Mouse (Mus musculus) limb, embryonic 14.5 days (tissue): ENCODE data around the gene Ier5. TPM values are rescaled to one million over a fixed set of nuclear protein-coding genes. Genes with fewer than 3 reads are reported as not detected.

Source experiments
- ATAC-seq: fragments of 200-750 bp; cut with Nextera tagmentation; 2 replicates; pipeline ENCODE4 v1.8.0; 2017; ENCODE audit warnings: low read depth, moderate number of reproducible peaks, moderate TSS enrichment; ENCODE audit not compliant: low FRiP score
- DNase-seq: peaks from one replicate; pipeline ENCODE4 v3.0.0-alpha.2; 2015; ENCODE audit warnings: low spot score
- H3K27ac ChIP-seq: fragments of 300-500 bp; sonication (generic); replicated peaks from 2 replicates; pipeline ENCODE4 v1.5.1; 2014; ENCODE audit warnings: low read depth, mild to moderate bottlenecking, low read length, moderate library complexity, mixed read lengths
- H3K27me3 ChIP-seq: fragments of 300-500 bp; sonication (generic); 2 replicates; pipeline ENCODE4 v1.6.1; 2014; ENCODE audit warnings: low read length, mixed read lengths; ENCODE audit not compliant: control insufficient read depth, insufficient read depth
- H3K36me3 ChIP-seq: fragments of 300-500 bp; sonication (generic); 2 replicates; pipeline ENCODE4 v1.6.1; 2014; ENCODE audit warnings: mild to moderate bottlenecking, low read length, moderate library complexity, mixed read lengths; ENCODE audit not compliant: control insufficient read depth, insufficient read depth
- H3K4me1 ChIP-seq: fragments of 300-500 bp; sonication (generic); 2 replicates; pipeline ENCODE4 v1.6.1; 2014; ENCODE audit warnings: antibody characterized with exemption, low read length, mixed read lengths; ENCODE audit not compliant: control insufficient read depth, insufficient read depth
- H3K4me2 ChIP-seq: fragments of 300-500 bp; sonication (generic); replicated peaks from 2 replicates; pipeline ENCODE4 v1.6.1; 2014; ENCODE audit warnings: low read depth, mild to moderate bottlenecking, low read length, moderate library complexity; ENCODE audit not compliant: severe bottlenecking
- H3K4me3 ChIP-seq: fragments of 300-500 bp; sonication (generic); replicated peaks from 2 replicates; pipeline ENCODE4 v1.5.1; 2014; ENCODE audit warnings: low read length
- H3K9ac ChIP-seq: fragments of 300-500 bp; sonication (generic); 2 replicates; pipeline ENCODE4 v1.6.1; 2014; ENCODE audit warnings: mild to moderate bottlenecking, low read depth, low read length, moderate library complexity; ENCODE audit not compliant: severe bottlenecking
- H3K9me3 ChIP-seq: fragments of 300-500 bp; sonication (generic); 2 replicates; pipeline ENCODE4 v1.6.1; 2016; ENCODE audit warnings: low read length; ENCODE audit not compliant: control insufficient read depth
- POLR2A ChIP-seq: fragments of 200-500 bp; IDR thresholded peaks from 2 replicates; pipeline ENCODE4 v1.8.0; 2012; ENCODE audit warnings: inconsistent platforms, mild to moderate bottlenecking, moderate library complexity, borderline replicate concordance; ENCODE audit not compliant: insufficient read depth, insufficient read length; ENCODE audit errors: extremely low read depth
- WGBS: fragments of 180-500 bp; shearing (Covaris S2); extraction: QIAGEN DNeasy Blood & Tissue Kit; methylation state at CpG from one replicate; pipeline ENCODE4 v1.1.7; 2014; 5-methylcytosine and 5-hydroxymethylcytosine counted together
- polyA plus RNA-seq, 2 experiments: library from polyadenylated mRNA; depleted of rRNA in 1 of 2; stranded (reverse) in 1 of 2; unstranded in 1 of 2; fragments of >200 nt; fragmentation: Nextera tagmentation in 1 of 2; extraction: Ambion mirVana in 1 of 2; gene quantifications; 2 replicates each; pipeline versions ENCODE4 v1.2.1 to v1.2.3; 2012 to 2014

The Ier5 gene
- polyA plus RNA-seq, 2 experiments: 13.6 to 25.1 TPM

GRCm38 (mm10) chr1:155138795-155139194, 39.4 kb upstream of the Ier5 start:
- TF ChIP-seq POLR2A: no peak
- no peak for DNase-seq
- H3K4me3 ChIP-seq: no peak overlapping the region
- ATAC-seq: no peak
- no peak overlapping the region for H3K27ac ChIP-seq
- H3K9me3 ChIP-seq: no peaks in the 10 kb centered on the region
- no peak overlapping the region for H3K9ac ChIP-seq
- 93% methylated on average over 7 of the region's 7 CpGs for WGBS
- no peaks in the 10 kb centered on the region for H3K36me3 ChIP-seq
- no peak overlapping the region for H3K4me2 ChIP-seq
- no peaks in the 10 kb centered on the region for H3K27me3 ChIP-seq
- peaks cover 4% of the 10 kb centered on the region; the same call in 1 of the 2 replicates for H3K4me1 ChIP-seq

GRCm38 (mm10) chr1:155134866-155135265, 35.4 kb upstream of the Ier5 start:
- H3K9ac ChIP-seq: no peak overlapping the region
- ATAC-seq: peak; percentile 34; the same call in 1 of the 2 replicates
- H3K4me1 ChIP-seq: peaks cover 4% of the 10 kb centered on the region; the same call in 1 of the 2 replicates
- H3K36me3 ChIP-seq: no peaks in the 10 kb centered on the region; the same call in 1 of the 2 replicates
- no peak overlapping the region for H3K4me3 ChIP-seq
- no peaks in the 10 kb centered on the region for H3K27me3 ChIP-seq
- no peak overlapping the region for H3K4me2 ChIP-seq
- 38% methylated on average over 8 of the region's 8 CpGs for WGBS
- no peak for TF ChIP-seq POLR2A
- H3K27ac ChIP-seq: no peak overlapping the region
- no peak for DNase-seq
- no peaks in the 10 kb centered on the region for H3K9me3 ChIP-seq

DNA sequence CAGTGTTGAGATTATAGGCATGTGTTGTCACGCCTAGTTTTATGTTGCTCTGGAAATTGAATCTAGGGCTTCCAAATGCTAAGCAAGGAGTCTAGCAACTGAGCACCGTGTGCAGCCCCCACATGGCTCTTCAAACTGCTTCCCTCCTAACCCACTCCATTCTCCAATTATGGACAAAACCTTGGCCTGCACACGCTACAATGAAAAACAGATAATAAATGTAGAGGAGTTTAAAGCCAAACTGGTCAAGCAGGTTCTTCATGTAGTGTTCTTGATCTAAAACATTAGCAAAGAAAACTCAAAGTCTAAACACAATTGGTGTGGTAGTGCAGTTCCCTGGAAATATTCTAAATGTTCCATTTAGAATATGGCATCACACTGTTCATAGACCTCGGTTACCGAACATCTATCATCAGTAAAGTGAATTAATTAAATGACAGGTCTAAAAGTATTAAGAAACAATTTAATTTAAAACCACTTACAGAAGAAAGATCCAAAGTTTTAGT, 28.0 kb upstream of the Ier5 start:
- TF ChIP-seq POLR2A: no peak
- DNase-seq: no peak
- WGBS: 69% methylated on average over 5 of the region's 5 CpGs

DNA sequence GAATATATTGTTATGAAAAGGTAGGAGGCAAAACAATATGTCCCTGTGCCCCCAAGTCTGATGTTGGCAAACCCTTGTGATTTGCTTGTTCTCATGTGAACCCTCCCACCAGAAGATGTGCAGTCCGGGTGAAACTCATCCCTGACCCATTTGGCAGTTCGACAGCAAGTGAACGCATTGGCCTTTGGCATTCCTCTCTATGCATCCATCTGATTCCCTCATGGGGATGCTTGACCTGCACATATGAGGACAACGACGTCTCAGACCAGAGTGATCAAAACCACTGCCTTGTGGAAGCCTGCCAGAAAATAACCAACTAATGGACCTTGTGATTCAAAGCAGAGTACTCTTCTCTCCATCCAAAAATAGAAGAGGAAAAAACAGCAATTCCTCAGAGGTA, 27.3 kb upstream of the Ier5 start:
- no peaks in the 10 kb centered on the region for H3K27me3 ChIP-seq
- TF ChIP-seq POLR2A: no peak
- DNase-seq: no peak
- 0 out of 2 replicates have a peak overlapping the region, but pooled peaks have one; percentile 13 for H3K27ac ChIP-seq
- H3K4me2 ChIP-seq: no peak overlapping the region
- WGBS: 75% methylated on average over 5 of the region's 5 CpGs
- H3K36me3 ChIP-seq: no peaks in the 10 kb centered on the region; the same call in 1 of the 2 replicates
- no peak overlapping the region for H3K9ac ChIP-seq
- no peaks in the 10 kb centered on the region; the same call in 1 of the 2 replicates for H3K4me1 ChIP-seq
- no peak for ATAC-seq
- H3K9me3 ChIP-seq: no peaks in the 10 kb centered on the region
- H3K4me3 ChIP-seq: no peak overlapping the region

More for the DNA sequence above, 28.0 kb upstream of the Ier5 start:
- no peak overlapping the region for H3K4me3 ChIP-seq
- H3K4me2 ChIP-seq: no peak overlapping the region
- H3K9ac ChIP-seq: no peak overlapping the region
- ATAC-seq: no peak
- no peak overlapping the region for H3K27ac ChIP-seq
- H3K9me3 ChIP-seq: no peaks in the 10 kb centered on the region
- no peaks in the 10 kb centered on the region for H3K27me3 ChIP-seq
- H3K36me3 ChIP-seq: no peaks in the 10 kb centered on the region; the same call in 1 of the 2 replicates
- H3K4me1 ChIP-seq: no peaks in the 10 kb centered on the region; the same call in 1 of the 2 replicates

- TF ChIP-seq POLR2A: no peak
- H3K9me3 ChIP-seq: no peaks in the 10 kb centered on the region
- H3K4me2 ChIP-seq: no peak overlapping the region
- no peak overlapping the region for H3K27ac ChIP-seq
- no peak for DNase-seq
- H3K4me1 ChIP-seq: no peaks in the 10 kb centered on the region; the same call in 1 of the 2 replicates
- H3K27me3 ChIP-seq: no peaks in the 10 kb centered on the region
- H3K4me3 ChIP-seq: no peak overlapping the region
- WGBS: 89% methylated on average over 5 of the region's 5 CpGs
- no peaks in the 10 kb centered on the region for H3K36me3 ChIP-seq
- H3K9ac ChIP-seq: no peak overlapping the region
- ATAC-seq: no peak
Observed at GRCm38 (mm10) chr1:155124397-155124796, 25.0 kb upstream of the Ier5 start.
